Mouse (Mus musculus): ENCODE data around the gene Zfp945.

DNA sequence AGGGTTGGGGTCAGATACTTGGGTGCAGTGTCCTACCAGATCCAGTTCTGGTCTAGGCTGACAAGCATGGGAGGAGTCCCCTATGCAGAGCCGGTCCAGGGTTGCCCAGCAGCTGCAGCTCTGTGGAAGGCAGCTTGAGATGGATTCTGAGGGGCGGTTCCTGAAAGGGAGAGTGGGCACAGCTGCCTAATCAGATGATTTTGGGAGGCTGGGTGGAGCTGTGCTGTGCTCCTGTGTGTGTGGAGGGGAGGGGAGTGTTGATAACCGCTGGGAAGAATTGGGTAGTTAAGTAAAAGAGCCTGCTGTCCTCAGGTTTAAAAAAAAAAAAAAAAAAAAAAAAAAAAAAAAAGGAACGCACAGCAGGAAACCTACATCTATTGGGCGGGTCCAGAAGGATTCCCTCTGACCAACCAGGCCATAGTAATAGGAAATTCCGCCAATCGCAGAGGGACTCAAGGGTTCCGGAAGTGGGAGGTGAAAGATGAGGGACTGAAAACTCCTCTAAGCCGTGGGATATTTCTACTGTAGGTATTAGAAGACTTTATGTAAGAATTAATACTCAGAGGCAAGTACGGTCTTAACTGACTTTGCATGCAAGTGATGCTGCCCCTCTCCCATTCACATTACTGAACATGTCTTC lies 17.2 kb upstream of the Zfp945 start:
- TF ChIP-seq CTCF (IDR thresholded peaks at IDR 0.05; ENCODE audit: insufficient read depth, low read length) = no peak
- no peak for TF ChIP-seq POLR2A (IDR thresholded peaks at IDR 0.05; ENCODE audit: borderline replicate concordance, extremely low read depth, low read depth, low read length)
